ENCODE assay signal across 8 mouse cellular contexts in genomic region chr8:71701414-71702086, GRCm38 (mm10). TPM values are rescaled to one million over a fixed set of nuclear protein-coding genes. Genes with fewer than 3 reads are reported as not detected.
DNase-seq lines count a peak whose midpoint lies in the region; ATAC-seq and TF ChIP-seq lines count a peak whose summit lies in the region.

B3gnt3 (minus strand) TSS chr8:71701789.

- H3K27me3 ChIP-seq in forebrain, embryonic 12.5 days = peaks cover 88% of the 10 kb centered on the region
- H3K27me3 ChIP-seq in forebrain, embryonic 11.5 days (ENCODE audit: control insufficient read depth, insufficient read depth, low read length) = peaks cover 34% of the 10 kb centered on the region
- H3K27me3 ChIP-seq in hindbrain, embryonic 11.5 days (ENCODE audit: control insufficient read depth, insufficient read depth, low read length) = peaks cover 46% of the 10 kb centered on the region
- H3K27me3 ChIP-seq in cerebellum, adult 2 months (ENCODE audit: control insufficient read depth, insufficient read depth, low read length) = no peaks in the 10 kb centered on the region; the same call in 1 of the 2 replicates

- no peak within 1 kb of the TSS for H3K27ac ChIP-seq in forebrain, embryonic 12.5 days
- no peak within 1 kb of the TSS for H3K27ac ChIP-seq in forebrain, embryonic 11.5 days (ENCODE audit: low read depth, low read length)
- H3K27ac ChIP-seq in hindbrain, embryonic 11.5 days (ENCODE audit: low read depth, low read length) = no peak within 1 kb of the TSS
- H3K27ac ChIP-seq in cerebellum, adult 2 months (ENCODE audit: insufficient read depth, low read length) = no peak within 1 kb of the TSS

- no peak for DNase-seq in forebrain, embryonic 11.5 days (ENCODE audit: low spot score)
- peak; percentile 12 for DNase-seq in hindbrain, embryonic 11.5 days (ENCODE audit: low spot score)
- no peak for DNase-seq in cerebellum, adult 2 months
- DNase-seq in layer of hippocampus, adult 18-20 months (ENCODE audit: low spot score in 2 of 2) = no peak
- DNase-seq in embryo, embryonic 10 days (ENCODE audit: low spot score) = no peak

- no peaks in the 10 kb centered on the region for H3K9me3 ChIP-seq in forebrain, embryonic 12.5 days
- H3K9me3 ChIP-seq in forebrain, embryonic 11.5 days (ENCODE audit: control insufficient read depth, low read length) = no peaks in the 10 kb centered on the region
- no peaks in the 10 kb centered on the region for H3K9me3 ChIP-seq in hindbrain, embryonic 11.5 days (ENCODE audit: control insufficient read depth, low read length)

- ATAC-seq in forebrain, embryonic 12.5 days (ENCODE audit: low FRiP score) = no peak
- no peak for ATAC-seq in forebrain, embryonic 11.5 days (replicated peaks; ENCODE audit: low FRiP score)
- peak; percentile 64 for ATAC-seq in CD4-positive, CD25-positive, alpha-beta regulatory T cell, adult 4 months
- no peak for ATAC-seq in hindbrain, embryonic 11.5 days (ENCODE audit: low FRiP score)
- ATAC-seq in megakaryocyte, adult 5-6 weeks (ENCODE audit: poor library complexity, severe bottlenecking) = peak; percentile 34

- H3K36me3 ChIP-seq in forebrain, embryonic 12.5 days (replicated peaks) = no peaks in the 10 kb centered on the region
- H3K36me3 ChIP-seq in forebrain, embryonic 11.5 days (ENCODE audit: control insufficient read depth, insufficient read depth, low read length) = no peaks in the 10 kb centered on the region
- no peaks in the 10 kb centered on the region for H3K36me3 ChIP-seq in hindbrain, embryonic 11.5 days (ENCODE audit: control insufficient read depth, insufficient read depth, low read length)

- H3K4me3 ChIP-seq in forebrain, embryonic 12.5 days (replicated peaks) = 0 out of 2 replicates have a peak within 1 kb of the TSS, but pooled peaks have one; percentile 3
- no peak within 1 kb of the TSS for H3K4me3 ChIP-seq in forebrain, embryonic 11.5 days (ENCODE audit: low read depth, low read length)
- H3K4me3 ChIP-seq in hindbrain, embryonic 11.5 days (ENCODE audit: low read depth, low read length) = no peak within 1 kb of the TSS
- H3K4me3 ChIP-seq in cerebellum, adult 2 months (replicated peaks; ENCODE audit: insufficient read depth, low read depth, low read length) = no peak within 1 kb of the TSS

- TF ChIP-seq POLR2A in cerebellum, adult 2 months (IDR thresholded peaks at IDR 0.05; ENCODE audit: borderline replicate concordance, insufficient read depth, low read length) = no peak

- 0 out of 2 replicates have a peak, but pooled peaks cover 4% of the 10 kb centered on the region for H3K4me1 ChIP-seq in forebrain, embryonic 12.5 days
- 0 out of 2 replicates have a peak, but pooled peaks cover 2% of the 10 kb centered on the region for H3K4me1 ChIP-seq in forebrain, embryonic 11.5 days (replicated peaks; ENCODE audit: control insufficient read depth, insufficient read depth, low read length)
- H3K4me1 ChIP-seq in hindbrain, embryonic 11.5 days (replicated peaks; ENCODE audit: control insufficient read depth, insufficient read depth, low read length) = no peaks in the 10 kb centered on the region
- no peaks in the 10 kb centered on the region for H3K4me1 ChIP-seq in cerebellum, adult 2 months (ENCODE audit: control insufficient read depth, insufficient read depth, low read length)

- no peak for TF ChIP-seq CTCF in cerebellum, adult 2 months (IDR thresholded peaks at IDR 0.05; ENCODE audit: borderline replicate concordance, insufficient read depth, low read depth, low read length)

- no peak within 1 kb of the TSS for H3K4me2 ChIP-seq in forebrain, embryonic 12.5 days
- H3K4me2 ChIP-seq in forebrain, embryonic 11.5 days (ENCODE audit: low read depth, low read length, severe bottlenecking) = no peak within 1 kb of the TSS
- no peak within 1 kb of the TSS for H3K4me2 ChIP-seq in hindbrain, embryonic 11.5 days (replicated peaks; ENCODE audit: low read depth, low read length)

- 15% methylated on average over 30 of the region's 34 CpGs for WGBS in forebrain, embryonic 12.5 days
- WGBS in forebrain, embryonic 11.5 days = 24% methylated on average over 33 of the region's 34 CpGs
- 18% methylated on average over 25 of the region's 34 CpGs for WGBS in hindbrain, embryonic 11.5 days
- WGBS in cerebellum, adult 2 months = 19% methylated on average over 33 of the region's 34 CpGs

- H3K9ac ChIP-seq in forebrain, embryonic 12.5 days = no peak within 1 kb of the TSS
- no peak within 1 kb of the TSS for H3K9ac ChIP-seq in forebrain, embryonic 11.5 days (ENCODE audit: low read length)
- no peak within 1 kb of the TSS for H3K9ac ChIP-seq in hindbrain, embryonic 11.5 days (ENCODE audit: low read depth, low read length)

RNA-seq across cellular contexts. Expression of gene B3gnt3, which starts in this region (rescaled TPM):
- polyA plus RNA-seq in forebrain, embryonic 12.5 days (2016; fragmentation: Nextera tagmentation; extraction: Ambion mirVana) = 0.36 and 0.72 TPM in 2 replicates
- polyA plus RNA-seq in forebrain, embryonic 11.5 days (2014; fragmentation: Nextera tagmentation; extraction: Ambion mirVana) = 0.51 and 0.64 TPM in 2 replicates
- polyA plus RNA-seq in CD4-positive, CD25-positive, alpha-beta regulatory T cell, adult 4 months (2017; shearing (Covaris generic)) = 1 to 10 TPM; 3.4 to 6.5 TPM
- polyA plus RNA-seq in hindbrain, embryonic 11.5 days (2014; fragmentation: Nextera tagmentation; extraction: Ambion mirVana) = 0.36 and 0.45 TPM in 2 replicates
- 0.36 and 0.89 TPM in 2 replicates for total RNA-seq in megakaryocyte, adult 5-6 weeks (2015)
- total RNA-seq in megakaryocyte, adult 5-6 weeks (2017) = 0.18 TPM in 1 of 2 replicates, not detected in the other
- 0.44 and 0.48 TPM in 2 replicates for polyA plus RNA-seq in cerebellum, adult 2 months (2012; rRNA removed)
- under 1 TPM; 0.33 to 0.59 TPM for total RNA-seq in layer of hippocampus, adult 18-20 months (2021)

Comparison
In these comparisons a context has a peak if more than half of its experiments do, and no peak if none do; other contexts are left out.
1. Peak in DNase-seq in hindbrain, embryonic 11.5 days; RNA of the gene not detected or under 1 TPM.
2. Peak in ATAC-seq in megakaryocyte, adult 5-6 weeks; RNA of the gene not detected or under 1 TPM.